Mouse (Mus musculus): ENCODE results near the gene Gpr1. TPM values are rescaled to one million over a fixed set of nuclear protein-coding genes. Genes with fewer than 3 reads are reported as not detected.
A peak's percentile ranks its signal among the peaks of the same experiment; 100 is the strongest.
"Not testable (repeated sequence)": the region's sequence is repeated elsewhere in the genome, so short reads cannot be mapped to it uniquely, and the experiment has no call there.

Gpr1 gene
- polyA plus RNA-seq, 1 experiment from 2014 or later, result 0.11 TPM

GRCm38 (mm10) chr1:63199387-63199786 is 15.0 kb downstream of the Gpr1 start:
- Histone ChIP-seq H3K27me3 (replicated peaks) (no peaks in the 10 kb centered on the region), H3K4me2 (no peak overlapping the region), H3K4me3 (no peak overlapping the region), H3K9ac (no peak overlapping the region), H3K4me1 (replicated peaks) (peaks cover 14% of the 10 kb centered on the region), H3K9me3 (replicated peaks) (peaks cover 9% of the 10 kb centered on the region; the same call in 1 of the 2 replicates), H3K36me3 (no peaks in the 10 kb centered on the region), H3K27ac (ENCODE audit: poor library complexity, severe bottlenecking) (no peak overlapping the region)
- ATAC-seq (ENCODE audit: insufficient number of reproducible peaks, low FRiP score), result no peak
- WGBS, result 86% methylated on average over 6 of the region's 6 CpGs

- Histone ChIP-seq H3K4me3 (no peak overlapping the region), H3K9ac (no peak overlapping the region), H3K4me1 (replicated peaks) (peaks cover 18% of the 10 kb centered on the region), H3K27ac (ENCODE audit: poor library complexity, severe bottlenecking) (no peak overlapping the region), H3K4me2 (no peak overlapping the region), H3K36me3 (no peaks in the 10 kb centered on the region), H3K27me3 (replicated peaks) (no peaks in the 10 kb centered on the region), H3K9me3 (replicated peaks) (peaks cover 9% of the 10 kb centered on the region; the same call in 1 of the 2 replicates)
- WGBS, result 33% methylated on average over 5 of the region's 5 CpGs
- no peak for ATAC-seq (ENCODE audit: insufficient number of reproducible peaks, low FRiP score)
Measured at GRCm38 (mm10) chr1:63195848-63196512, 18.4 kb downstream of the Gpr1 start.

GRCm38 (mm10) chr1:63192306-63193065 is 21.9 kb downstream of the Gpr1 start:
- no peak for ATAC-seq (ENCODE audit: insufficient number of reproducible peaks, low FRiP score)
- WGBS, result 74% methylated on average over 11 of the region's 11 CpGs
- no peaks in the 10 kb centered on the region for H3K9me3 ChIP-seq (replicated peaks)
- H3K27ac ChIP-seq (ENCODE audit: poor library complexity, severe bottlenecking), result no peak overlapping the region
- H3K27me3 ChIP-seq (replicated peaks), result no peaks in the 10 kb centered on the region
- no peaks in the 10 kb centered on the region for H3K36me3 ChIP-seq
- no peak overlapping the region for H3K4me3 ChIP-seq
- peaks cover 24% of the 10 kb centered on the region for H3K4me1 ChIP-seq (replicated peaks)
- no peak overlapping the region for H3K4me2 ChIP-seq
- no peak overlapping the region for H3K9ac ChIP-seq

GRCm38 (mm10) chr1:63190851-63191250 is 23.5 kb downstream of the Gpr1 start:
- Histone ChIP-seq H3K9ac (no peak overlapping the region), H3K4me1 (replicated peaks) (peaks cover 21% of the 10 kb centered on the region), H3K27me3 (replicated peaks) (no peaks in the 10 kb centered on the region), H3K27ac (ENCODE audit: poor library complexity, severe bottlenecking) (peak overlapping the region; percentile 51), H3K9me3 (replicated peaks) (no peaks in the 10 kb centered on the region), H3K4me2 (no peak overlapping the region), H3K4me3 (no peak overlapping the region), H3K36me3 (no peaks in the 10 kb centered on the region)
- no peak for ATAC-seq (ENCODE audit: insufficient number of reproducible peaks, low FRiP score)
- WGBS, result 43% methylated on average over 8 of the region's 8 CpGs

- Histone ChIP-seq H3K36me3 (no peaks in the 10 kb centered on the region), H3K4me3 (no peak overlapping the region), H3K27ac (ENCODE audit: poor library complexity, severe bottlenecking) (no peak overlapping the region), H3K4me1 (replicated peaks) (peaks cover 20% of the 10 kb centered on the region), H3K4me2 (no peak overlapping the region), H3K27me3 (replicated peaks) (no peaks in the 10 kb centered on the region), H3K9me3 (replicated peaks) (no peaks in the 10 kb centered on the region), H3K9ac (no peak overlapping the region)
- ATAC-seq (ENCODE audit: insufficient number of reproducible peaks, low FRiP score), result no peak
- WGBS, result 78% methylated on average over 3 of the region's 3 CpGs
Measured at GRCm38 (mm10) chr1:63188536-63188935, 25.8 kb downstream of the Gpr1 start.

GRCm38 (mm10) chr1:63185430-63185829 is 28.9 kb downstream of the Gpr1 start:
- not testable (repeated sequence) for ATAC-seq (ENCODE audit: insufficient number of reproducible peaks, low FRiP score); H3K4me2 ChIP-seq; H3K9ac ChIP-seq; H3K27me3 ChIP-seq (replicated peaks); H3K27ac ChIP-seq (ENCODE audit: poor library complexity, severe bottlenecking); H3K9me3 ChIP-seq (replicated peaks); H3K36me3 ChIP-seq; H3K4me1 ChIP-seq (replicated peaks); H3K4me3 ChIP-seq
- 93% methylated on average over 6 of the region's 6 CpGs for WGBS

- Histone ChIP-seq H3K36me3 (peaks cover 27% of the 10 kb centered on the region), H3K9ac (no peak overlapping the region), H3K9me3 (replicated peaks) (no peaks in the 10 kb centered on the region), H3K27ac (ENCODE audit: poor library complexity, severe bottlenecking) (no peak overlapping the region), H3K4me1 (replicated peaks) (peaks cover 7% of the 10 kb centered on the region), H3K4me2 (no peak overlapping the region), H3K27me3 (replicated peaks) (no peaks in the 10 kb centered on the region), H3K4me3 (no peak overlapping the region)
- 59% methylated on average over 10 of the region's 10 CpGs for WGBS
- no peak for ATAC-seq (ENCODE audit: insufficient number of reproducible peaks, low FRiP score)
Measured at GRCm38 (mm10) chr1:63182636-63183270, 31.6 kb downstream of the Gpr1 start.

GRCm38 (mm10) chr1:63182212-63182611 is 32.1 kb downstream of the Gpr1 start:
- Histone ChIP-seq H3K4me3 (no peak overlapping the region), H3K4me2 (no peak overlapping the region), H3K4me1 (replicated peaks) (peaks cover 10% of the 10 kb centered on the region), H3K9ac (no peak overlapping the region), H3K36me3 (peaks cover 27% of the 10 kb centered on the region), H3K27ac (ENCODE audit: poor library complexity, severe bottlenecking) (no peak overlapping the region), H3K9me3 (replicated peaks) (no peaks in the 10 kb centered on the region), H3K27me3 (replicated peaks) (no peaks in the 10 kb centered on the region)
- ATAC-seq (ENCODE audit: insufficient number of reproducible peaks, low FRiP score), result no peak
- 82% methylated on average over 5 of the region's 5 CpGs for WGBS

- peaks cover 27% of the 10 kb centered on the region for H3K36me3 ChIP-seq
- H3K9me3 ChIP-seq (replicated peaks), result no peaks in the 10 kb centered on the region
- peaks cover 10% of the 10 kb centered on the region for H3K4me1 ChIP-seq (replicated peaks)
- no peak for ATAC-seq (ENCODE audit: insufficient number of reproducible peaks, low FRiP score)
- 98% methylated on average over 1 of the region's 1 CpGs for WGBS
- H3K4me3 ChIP-seq, result no peak overlapping the region
- H3K9ac ChIP-seq, result no peak overlapping the region
- no peak overlapping the region for H3K27ac ChIP-seq (ENCODE audit: poor library complexity, severe bottlenecking)
- H3K4me2 ChIP-seq, result no peak overlapping the region
- H3K27me3 ChIP-seq (replicated peaks), result no peaks in the 10 kb centered on the region
Measured at GRCm38 (mm10) chr1:63181480-63181879, 32.9 kb downstream of the Gpr1 start.

GRCm38 (mm10) chr1:63181019-63181418 is 33.3 kb downstream of the Gpr1 start:
- no peak overlapping the region for H3K27ac ChIP-seq (ENCODE audit: poor library complexity, severe bottlenecking)
- H3K27me3 ChIP-seq (replicated peaks), result no peaks in the 10 kb centered on the region
- H3K9ac ChIP-seq, result no peak overlapping the region
- 5% methylated on average over 3 of the region's 3 CpGs for WGBS
- H3K9me3 ChIP-seq (replicated peaks), result no peaks in the 10 kb centered on the region
- no peak overlapping the region for H3K4me2 ChIP-seq
- peaks cover 27% of the 10 kb centered on the region for H3K36me3 ChIP-seq
- no peak overlapping the region for H3K4me3 ChIP-seq
- peak; percentile 63 for ATAC-seq (ENCODE audit: insufficient number of reproducible peaks, low FRiP score)
- H3K4me1 ChIP-seq (replicated peaks), result peaks cover 10% of the 10 kb centered on the region

GRCm38 (mm10) chr1:63180575-63180974 is 33.8 kb downstream of the Gpr1 start:
- H3K27me3 ChIP-seq (replicated peaks); ATAC-seq (ENCODE audit: insufficient number of reproducible peaks, low FRiP score); H3K27ac ChIP-seq (ENCODE audit: poor library complexity, severe bottlenecking); H3K4me3 ChIP-seq; H3K9ac ChIP-seq; H3K9me3 ChIP-seq (replicated peaks); H3K4me2 ChIP-seq: not testable (repeated sequence)
- WGBS, result 67% methylated on average over 4 of the region's 4 CpGs
- H3K4me1 ChIP-seq (replicated peaks), result peaks cover 13% of the 10 kb centered on the region
- H3K36me3 ChIP-seq, result peaks cover 27% of the 10 kb centered on the region

All from heart, embryonic 12.5 days (tissue).